Mouse (Mus musculus) heart, embryonic 11.5 days (tissue): ENCODE measurements at regions not wholly inside any gene's neighbourhood (a gene's known extent, or its start where the extent isn't known, plus 50 kb on each side); places are given as distances from the start of the nearest gene placed in this dataset.

Experiments
- ATAC-seq: fragments of 200-750 bp; cut with Nextera tagmentation; replicated peaks from 2 replicates; pipeline ENCODE4 v1.8.0; 2017; ENCODE audit warnings: moderate library complexity; ENCODE audit not compliant: insufficient number of reproducible peaks, low FRiP score, low TSS enrichment
- H3K27ac ChIP-seq: fragments of 300-500 bp; sonication (generic); 2 replicates; pipeline ENCODE4 v1.5.1; 2014; ENCODE audit warnings: mild to moderate bottlenecking, low read depth, low read length
- H3K27me3 ChIP-seq: fragments of 300-500 bp; sonication (generic); 2 replicates; pipeline ENCODE4 v1.6.1; 2014; ENCODE audit warnings: mild to moderate bottlenecking, low read length, mixed read lengths; ENCODE audit not compliant: control insufficient read depth, insufficient read depth
- H3K36me3 ChIP-seq: fragments of 300-500 bp; sonication (generic); 2 replicates; pipeline ENCODE4 v1.6.1; 2014; ENCODE audit warnings: mild to moderate bottlenecking, low read length, moderate library complexity, mixed read lengths; ENCODE audit not compliant: control insufficient read depth, insufficient read depth
- H3K4me1 ChIP-seq: fragments of 300-500 bp; sonication (generic); 2 replicates; pipeline ENCODE4 v1.6.1; 2014; ENCODE audit warnings: low read length; ENCODE audit not compliant: control insufficient read depth, insufficient read depth
- H3K4me2 ChIP-seq: fragments of 300-500 bp; sonication (generic); 2 replicates; pipeline ENCODE4 v1.6.1; 2014; ENCODE audit warnings: mild to moderate bottlenecking, moderate library complexity
- H3K4me3 ChIP-seq: fragments of 300-500 bp; sonication (generic); 2 replicates; pipeline ENCODE4 v1.5.1; 2014; ENCODE audit warnings: low read depth, low read length
- H3K9ac ChIP-seq: fragments of 300-500 bp; sonication (generic); 2 replicates; pipeline ENCODE4 v1.6.1; 2014; ENCODE audit warnings: mild to moderate bottlenecking, low read depth, low read length, moderate library complexity
- H3K9me3 ChIP-seq: fragments of 300-500 bp; sonication (generic); replicated peaks from 2 replicates; pipeline ENCODE4 v1.6.1; 2016; ENCODE audit warnings: low read length; ENCODE audit not compliant: control insufficient read depth
- WGBS: fragments of 180-500 bp; shearing (Covaris S2); extraction: QIAGEN DNeasy Blood & Tissue Kit; methylation state at CpG from one replicate; pipeline ENCODE4 v1.1.7; 2014; ENCODE audit not compliant: insufficient replicate concordance; 5-methylcytosine and 5-hydroxymethylcytosine counted together

DNA sequence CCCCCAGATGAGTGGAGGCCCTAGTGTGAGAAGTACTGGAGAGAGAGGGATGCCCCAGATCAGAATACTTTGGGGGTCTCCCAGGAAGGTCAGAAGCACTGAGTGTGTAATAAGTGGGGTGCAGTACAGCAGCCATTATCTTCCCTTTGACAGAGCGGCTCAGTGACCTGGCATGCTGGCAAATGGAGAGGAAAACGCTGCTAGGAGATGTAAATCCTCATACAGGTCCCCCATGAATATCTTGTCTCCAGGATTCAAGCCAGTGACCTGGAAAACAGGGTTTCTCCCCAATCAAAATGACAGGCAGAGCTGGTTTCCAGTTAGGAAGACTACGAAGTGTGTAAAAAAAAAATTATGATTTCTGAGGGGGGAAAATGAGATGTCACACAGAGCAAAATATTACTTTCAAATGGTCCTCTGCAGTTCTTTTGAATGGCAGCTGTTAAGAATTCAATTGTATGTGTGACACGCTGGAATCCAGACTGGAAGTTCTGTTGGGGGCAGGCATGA, 299.0 kb upstream of the Itga1 start:
- Histone ChIP-seq H3K4me2 (no peak overlapping the region), H3K36me3 (no peaks in the 10 kb centered on the region), H3K9me3 (no peaks in the 10 kb centered on the region), H3K4me1 (no peaks in the 10 kb centered on the region), H3K27ac (no peak overlapping the region), H3K4me3 (no peak overlapping the region), H3K27me3 (no peaks in the 10 kb centered on the region), H3K9ac (no peak overlapping the region)
- no peak for ATAC-seq
- 67% methylated on average over 4 of the region's 4 CpGs for WGBS

DNA sequence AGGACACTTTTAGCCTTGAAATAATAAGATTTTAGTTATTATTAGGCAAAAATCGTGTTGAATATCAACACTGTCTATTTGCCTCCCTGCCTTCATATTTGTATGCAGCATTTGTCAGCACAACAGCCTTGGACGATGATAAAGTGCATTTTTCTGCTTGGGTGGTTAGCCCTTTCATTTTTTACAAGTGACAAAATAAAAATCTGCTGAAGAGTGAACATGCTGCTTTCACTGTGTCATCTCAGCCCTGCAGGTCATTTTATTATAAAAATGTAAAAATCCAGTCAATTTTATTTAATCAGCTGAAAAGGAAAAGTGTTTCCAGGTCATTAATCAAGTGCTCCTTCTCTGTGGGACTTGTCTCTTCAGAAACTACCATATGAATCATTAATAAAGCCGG, 277.9 kb upstream of the Itga1 start:
- H3K4me3 ChIP-seq: no peak overlapping the region
- no peaks in the 10 kb centered on the region for H3K36me3 ChIP-seq
- no peaks in the 10 kb centered on the region for H3K27me3 ChIP-seq
- no peak for ATAC-seq
- WGBS: 65% methylated on average over 3 of the region's 3 CpGs
- H3K4me1 ChIP-seq: no peaks in the 10 kb centered on the region
- H3K9me3 ChIP-seq: no peaks in the 10 kb centered on the region
- no peak overlapping the region for H3K9ac ChIP-seq
- H3K27ac ChIP-seq: no peak overlapping the region
- H3K4me2 ChIP-seq: no peak overlapping the region

DNA sequence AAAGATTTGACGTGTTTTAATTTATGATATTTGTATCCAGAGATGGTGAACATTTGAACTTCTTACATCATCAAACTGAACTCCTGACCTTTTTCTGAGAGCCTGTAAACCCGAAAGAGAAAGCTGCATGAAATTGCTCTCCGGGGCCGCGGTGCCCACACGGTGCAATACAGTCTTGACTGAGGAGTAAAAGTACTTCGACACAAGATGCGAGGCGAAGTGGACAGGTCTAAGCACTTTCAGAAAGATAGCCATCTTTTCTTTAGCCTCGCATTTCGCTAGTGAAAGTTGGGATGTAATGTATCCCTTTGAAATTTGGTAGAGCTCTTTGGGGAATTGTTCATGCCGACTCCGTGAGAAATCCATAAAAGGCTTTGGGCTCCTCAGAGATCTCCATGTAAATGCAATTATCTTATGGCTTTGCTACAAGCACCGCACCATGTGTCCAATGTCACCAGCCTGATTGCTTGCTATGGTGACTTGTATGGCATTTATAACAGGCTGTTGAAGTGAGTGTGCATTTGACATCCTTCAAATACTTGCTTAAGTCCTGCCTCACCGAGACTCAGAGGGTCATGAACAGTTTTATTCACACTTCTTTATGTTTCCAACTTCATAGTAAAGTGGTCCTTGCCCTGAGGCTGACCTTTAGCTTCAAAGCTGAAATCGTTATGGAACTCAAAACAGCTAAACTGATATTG, 274.6 kb upstream of the Itga1 start:
- no peak overlapping the region for H3K4me2 ChIP-seq
- no peak overlapping the region for H3K27ac ChIP-seq
- H3K27me3 ChIP-seq: no peaks in the 10 kb centered on the region
- no peak overlapping the region for H3K9ac ChIP-seq
- no peaks in the 10 kb centered on the region for H3K9me3 ChIP-seq
- no peak overlapping the region for H3K4me3 ChIP-seq
- H3K36me3 ChIP-seq: no peaks in the 10 kb centered on the region
- no peaks in the 10 kb centered on the region for H3K4me1 ChIP-seq
- ATAC-seq: no peak
- 76% methylated on average over 16 of the region's 16 CpGs for WGBS

DNA sequence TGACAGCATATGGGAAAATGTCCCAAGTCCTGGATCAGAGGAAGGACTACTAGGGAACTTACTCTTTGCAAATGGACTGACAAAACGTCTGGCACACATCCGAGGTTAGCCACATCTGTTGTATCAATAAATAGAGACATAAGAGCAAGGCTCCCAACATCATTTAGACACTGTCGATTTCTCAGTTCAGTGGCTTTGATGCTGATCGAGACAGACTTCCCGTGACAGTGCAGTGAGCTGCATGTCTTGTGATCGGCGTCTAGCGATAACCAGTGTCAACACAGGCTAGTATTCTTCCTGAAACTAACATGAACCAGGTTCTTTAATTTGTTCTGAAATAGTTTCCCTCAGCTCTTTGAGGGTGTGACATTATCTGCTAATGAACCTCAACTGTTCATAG, 259.7 kb upstream of the Itga1 start:
- H3K4me3 ChIP-seq: no peak overlapping the region
- H3K4me2 ChIP-seq: no peak overlapping the region
- H3K9me3 ChIP-seq: no peaks in the 10 kb centered on the region
- ATAC-seq: no peak
- H3K27me3 ChIP-seq: no peaks in the 10 kb centered on the region
- WGBS: 72% methylated on average over 8 of the region's 8 CpGs
- no peak overlapping the region for H3K9ac ChIP-seq
- no peak overlapping the region for H3K27ac ChIP-seq
- no peaks in the 10 kb centered on the region for H3K4me1 ChIP-seq
- no peaks in the 10 kb centered on the region for H3K36me3 ChIP-seq

DNA sequence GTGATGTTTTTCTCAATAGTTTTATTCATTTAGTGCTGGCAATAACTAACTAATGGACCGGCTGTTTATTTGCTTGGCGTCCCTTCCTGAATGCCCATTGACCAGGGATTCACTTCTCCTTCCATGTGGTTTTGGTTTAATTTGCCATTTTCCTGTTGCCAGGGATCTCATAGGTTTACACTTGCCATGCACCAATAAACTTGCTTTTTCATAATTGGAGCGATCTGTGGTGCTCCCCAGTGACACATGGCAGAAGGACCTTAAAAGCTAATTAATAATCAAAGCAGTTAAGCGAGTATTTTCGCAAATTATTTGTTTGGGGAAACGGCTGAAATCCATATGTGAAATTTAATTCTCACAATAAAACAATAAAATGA, 245.2 kb upstream of the Itga1 start:
- WGBS: 84% methylated on average over 6 of the region's 6 CpGs
- H3K4me2 ChIP-seq: no peak overlapping the region
- ATAC-seq: no peak

DNA sequence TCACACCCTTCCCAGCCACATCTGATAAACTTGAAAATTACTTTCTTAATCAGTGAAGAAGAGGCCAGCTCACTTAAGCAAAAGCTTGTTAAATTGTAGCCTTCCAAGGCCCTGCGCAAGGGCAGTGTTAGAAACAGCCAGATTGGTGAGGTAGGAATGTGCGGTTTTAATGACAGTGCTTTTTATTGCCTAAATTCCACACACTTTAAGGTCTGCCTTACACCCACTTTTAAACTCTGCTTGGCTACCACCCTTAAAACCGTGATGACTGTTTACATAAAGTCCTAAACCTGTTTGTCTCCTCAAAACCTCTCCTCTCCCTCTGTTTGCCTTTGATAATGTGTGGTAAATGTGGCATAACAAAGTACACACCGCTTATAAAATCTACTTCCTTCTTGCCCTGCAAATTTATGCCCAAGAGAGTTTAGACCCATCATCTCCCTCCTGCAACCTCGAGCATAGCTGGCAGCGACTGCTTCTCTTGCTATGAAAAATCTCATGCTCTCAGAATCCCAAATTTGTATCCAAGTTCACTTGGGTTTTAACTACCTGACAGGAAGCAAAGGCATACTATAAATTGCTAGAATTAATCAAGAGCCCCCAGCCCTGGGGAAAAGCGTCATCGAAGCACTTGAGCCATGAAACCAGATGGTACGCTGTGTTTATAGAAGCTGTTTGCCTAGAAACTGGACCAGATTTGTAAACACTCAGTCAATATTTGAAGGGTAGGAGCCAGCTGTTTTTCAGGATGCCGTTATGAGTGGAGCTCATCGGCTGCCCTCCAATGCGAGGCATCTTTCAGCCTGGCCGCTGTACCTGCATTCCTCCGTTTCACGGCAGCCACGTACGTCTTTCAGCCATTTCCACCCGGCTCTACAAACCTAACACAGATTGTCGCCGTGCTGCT, 244.6 kb upstream of the Itga1 start:
- no peak overlapping the region for H3K4me2 ChIP-seq
- no peak for ATAC-seq
- no peak overlapping the region for H3K4me3 ChIP-seq
- no peaks in the 10 kb centered on the region for H3K36me3 ChIP-seq
- H3K4me1 ChIP-seq: no peaks in the 10 kb centered on the region
- H3K9ac ChIP-seq: no peak overlapping the region
- WGBS: 77% methylated on average over 20 of the region's 20 CpGs
- no peak overlapping the region for H3K27ac ChIP-seq
- H3K9me3 ChIP-seq: no peaks in the 10 kb centered on the region
- no peaks in the 10 kb centered on the region for H3K27me3 ChIP-seq

More for the DNA sequence above, 245.2 kb upstream of the Itga1 start:
- H3K36me3 ChIP-seq: no peaks in the 10 kb centered on the region
- no peak overlapping the region for H3K27ac ChIP-seq
- H3K9ac ChIP-seq: no peak overlapping the region
- H3K4me1 ChIP-seq: no peaks in the 10 kb centered on the region
- H3K9me3 ChIP-seq: no peaks in the 10 kb centered on the region
- H3K27me3 ChIP-seq: no peaks in the 10 kb centered on the region
- H3K4me3 ChIP-seq: no peak overlapping the region

DNA sequence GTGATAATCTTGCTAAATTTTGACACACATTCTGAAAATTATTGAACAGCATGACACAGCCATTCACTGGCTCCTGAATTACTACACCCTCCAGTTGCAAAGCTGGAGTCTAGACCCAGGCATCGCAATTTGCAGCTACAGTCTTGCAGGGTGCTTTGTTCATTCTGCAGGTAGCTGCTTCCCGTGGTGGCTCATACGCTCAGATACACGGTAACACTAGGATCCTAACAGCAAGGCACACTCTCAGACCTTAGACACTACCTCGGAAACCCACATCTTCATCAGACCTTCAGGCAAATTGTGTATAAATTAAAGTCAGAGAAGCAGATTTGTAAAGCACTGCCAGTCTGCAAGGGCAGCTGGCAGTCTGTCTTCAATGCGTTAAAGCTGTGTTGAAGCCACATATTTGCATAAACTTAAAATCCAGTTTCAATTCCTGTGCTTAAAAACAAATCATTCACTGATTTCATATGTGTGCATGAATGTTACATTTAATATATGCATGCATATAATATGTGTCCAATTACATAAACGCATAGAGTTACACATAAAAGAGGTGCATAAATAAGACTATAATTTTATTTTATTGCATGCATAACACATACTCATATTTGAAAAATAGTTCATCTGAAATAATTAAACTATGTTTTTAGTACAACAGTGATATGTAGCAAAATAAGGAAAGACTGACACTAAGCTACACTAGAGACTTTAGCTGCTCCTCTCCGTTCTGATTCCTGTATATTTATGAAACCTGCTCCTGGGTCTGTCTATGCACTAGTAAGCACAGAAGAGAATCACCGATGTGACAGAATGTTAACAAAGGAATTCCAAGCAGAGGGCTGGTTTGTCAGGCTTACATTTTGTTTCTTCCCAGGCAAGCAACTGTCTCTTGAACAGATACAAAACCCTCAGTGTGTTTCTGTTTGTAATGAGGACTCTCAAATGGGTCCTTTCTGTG, 227.5 kb upstream of the Itga1 start:
- H3K36me3 ChIP-seq: no peaks in the 10 kb centered on the region
- H3K4me3 ChIP-seq: no peak overlapping the region
- WGBS: 79% methylated on average over 9 of the region's 9 CpGs
- H3K9ac ChIP-seq: no peak overlapping the region
- no peak overlapping the region for H3K4me2 ChIP-seq
- ATAC-seq: no peak
- no peaks in the 10 kb centered on the region for H3K9me3 ChIP-seq
- H3K4me1 ChIP-seq: no peaks in the 10 kb centered on the region
- H3K27ac ChIP-seq: no peak overlapping the region
- no peaks in the 10 kb centered on the region for H3K27me3 ChIP-seq

DNA sequence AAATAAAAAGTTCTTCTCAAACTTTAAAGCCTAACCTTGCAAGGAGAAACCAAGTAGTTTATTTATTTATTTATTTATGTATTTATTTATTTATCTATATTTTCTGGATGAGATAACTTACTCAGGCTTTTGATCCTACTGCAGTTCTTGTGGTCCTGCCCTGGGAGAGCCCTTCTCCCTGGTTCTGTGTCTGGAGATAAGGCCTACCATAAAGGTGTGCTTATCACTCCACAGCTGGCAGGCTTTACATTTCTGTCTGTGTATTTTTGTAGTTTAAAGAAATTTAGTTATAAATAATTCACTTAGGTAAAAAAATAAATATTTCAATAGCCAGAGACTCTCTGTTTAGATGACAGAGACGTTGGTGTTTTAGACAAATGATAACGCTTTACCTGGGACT, 224.5 kb upstream of the Itga1 start:
- no peak overlapping the region for H3K27ac ChIP-seq
- ATAC-seq: no peak
- H3K9ac ChIP-seq: no peak overlapping the region
- WGBS: 81% methylated on average over 2 of the region's 2 CpGs
- H3K4me1 ChIP-seq: no peaks in the 10 kb centered on the region
- H3K4me2 ChIP-seq: no peak overlapping the region
- H3K27me3 ChIP-seq: no peaks in the 10 kb centered on the region
- H3K36me3 ChIP-seq: no peaks in the 10 kb centered on the region
- H3K4me3 ChIP-seq: no peak overlapping the region
- H3K9me3 ChIP-seq: no peaks in the 10 kb centered on the region
